Mouse (Mus musculus): ENCODE data around the gene Nkd2. TPM values are rescaled to one million over a fixed set of nuclear protein-coding genes. Genes with fewer than 3 reads are reported as not detected.

Nkd2 gene
- polyA plus RNA-seq, 1 experiment from 2014 or later, result 8.9 TPM

- H3K36me3 ChIP-seq (ENCODE audit: insufficient read depth, low read length), result no peaks in the 10 kb centered on the region
- TF ChIP-seq CTCF (IDR thresholded peaks at IDR 0.05; ENCODE audit: low read depth), result no peak
- H3K27ac ChIP-seq, result no peak overlapping the region
- no peaks in the 10 kb centered on the region for H3K4me1 ChIP-seq (replicated peaks; ENCODE audit: insufficient read depth, low read length)
- H3K9me3 ChIP-seq (replicated peaks; ENCODE audit: low read length), result no peaks in the 10 kb centered on the region
- H3K27me3 ChIP-seq (ENCODE audit: insufficient read depth, low read length), result no peaks in the 10 kb centered on the region
- DNase-seq (ENCODE audit: low spot score), result no peak
- H3K9ac ChIP-seq (ENCODE audit: low read depth, low read length), result no peak overlapping the region
- H3K4me2 ChIP-seq (ENCODE audit: low read length), result no peak overlapping the region
- no peak for ATAC-seq (replicated peaks; ENCODE audit: low FRiP score, low read depth)
- WGBS, result 52% methylated on average over 6 of the region's 6 CpGs
- no peak overlapping the region for H3K4me3 ChIP-seq (replicated peaks; ENCODE audit: low read depth, low read length)
These were observed 23.7 kb downstream of the Nkd2 start for GRCm38 (mm10) chr13:73823711-73824110.

- H3K4me1 ChIP-seq (replicated peaks; ENCODE audit: insufficient read depth, low read length), result no peaks in the 10 kb centered on the region
- WGBS, result 66% methylated on average over 4 of the region's 4 CpGs
- no peaks in the 10 kb centered on the region for H3K36me3 ChIP-seq (ENCODE audit: insufficient read depth, low read length)
- H3K27me3 ChIP-seq (ENCODE audit: insufficient read depth, low read length), result no peaks in the 10 kb centered on the region
- peak; percentile 92 for TF ChIP-seq CTCF (IDR thresholded peaks at IDR 0.05; ENCODE audit: low read depth)
- DNase-seq (ENCODE audit: low spot score) (peak; percentile 76), ATAC-seq (replicated peaks; ENCODE audit: low FRiP score, low read depth) (peak; percentile 34; the same call in 1 of the 2 replicates)
- no peak overlapping the region for H3K27ac ChIP-seq
- no peaks in the 10 kb centered on the region for H3K9me3 ChIP-seq (replicated peaks; ENCODE audit: low read length)
- H3K4me3 ChIP-seq (replicated peaks; ENCODE audit: low read depth, low read length), result no peak overlapping the region
- no peak overlapping the region for H3K9ac ChIP-seq (ENCODE audit: low read depth, low read length)
- no peak overlapping the region for H3K4me2 ChIP-seq (ENCODE audit: low read length)
These were observed 25.1 kb downstream of the Nkd2 start for GRCm38 (mm10) chr13:73822187-73822800.

GRCm38 (mm10) chr13:73821251-73821650 is 26.2 kb downstream of the Nkd2 start:
- DNase-seq (ENCODE audit: low spot score), result no peak
- no peak for ATAC-seq (replicated peaks; ENCODE audit: low FRiP score, low read depth)
- H3K36me3 ChIP-seq (ENCODE audit: insufficient read depth, low read length), result no peaks in the 10 kb centered on the region
- no peaks in the 10 kb centered on the region for H3K4me1 ChIP-seq (replicated peaks; ENCODE audit: insufficient read depth, low read length)
- H3K4me2 ChIP-seq (ENCODE audit: low read length), result no peak overlapping the region
- no peaks in the 10 kb centered on the region for H3K9me3 ChIP-seq (replicated peaks; ENCODE audit: low read length)
- H3K9ac ChIP-seq (ENCODE audit: low read depth, low read length), result no peak overlapping the region
- no peak for TF ChIP-seq CTCF (IDR thresholded peaks at IDR 0.05; ENCODE audit: low read depth)
- H3K27me3 ChIP-seq (ENCODE audit: insufficient read depth, low read length), result no peaks in the 10 kb centered on the region
- H3K4me3 ChIP-seq (replicated peaks; ENCODE audit: low read depth, low read length), result no peak overlapping the region
- WGBS, result 83% methylated on average over 7 of the region's 7 CpGs
- H3K27ac ChIP-seq, result no peak overlapping the region

- H3K9ac ChIP-seq (ENCODE audit: low read depth, low read length), result no peak overlapping the region
- 73% methylated on average over 3 of the region's 3 CpGs for WGBS
- no peak overlapping the region for H3K4me2 ChIP-seq (ENCODE audit: low read length)
- DNase-seq (ENCODE audit: low spot score) (no peak), ATAC-seq (replicated peaks; ENCODE audit: low FRiP score, low read depth) (no peak)
- no peak for TF ChIP-seq CTCF (IDR thresholded peaks at IDR 0.05; ENCODE audit: low read depth)
- H3K27me3 ChIP-seq (ENCODE audit: insufficient read depth, low read length), result no peaks in the 10 kb centered on the region
- H3K36me3 ChIP-seq (ENCODE audit: insufficient read depth, low read length), result peaks cover 12% of the 10 kb centered on the region
- no peaks in the 10 kb centered on the region for H3K4me1 ChIP-seq (replicated peaks; ENCODE audit: insufficient read depth, low read length)
- H3K4me3 ChIP-seq (replicated peaks; ENCODE audit: low read depth, low read length), result no peak overlapping the region
- no peaks in the 10 kb centered on the region for H3K9me3 ChIP-seq (replicated peaks; ENCODE audit: low read length)
- no peak overlapping the region for H3K27ac ChIP-seq
These were observed 28.5 kb downstream of the Nkd2 start for GRCm38 (mm10) chr13:73818921-73819320.

GRCm38 (mm10) chr13:73816338-73816737 is 31.1 kb downstream of the Nkd2 start:
- Histone ChIP-seq H3K9me3 (replicated peaks; ENCODE audit: low read length) (no peaks in the 10 kb centered on the region), H3K27ac (no peak overlapping the region), H3K4me1 (replicated peaks; ENCODE audit: insufficient read depth, low read length) (no peaks in the 10 kb centered on the region), H3K27me3 (ENCODE audit: insufficient read depth, low read length) (no peaks in the 10 kb centered on the region), H3K9ac (ENCODE audit: low read depth, low read length) (no peak overlapping the region), H3K4me3 (replicated peaks; ENCODE audit: low read depth, low read length) (no peak overlapping the region), H3K4me2 (ENCODE audit: low read length) (no peak overlapping the region), H3K36me3 (ENCODE audit: insufficient read depth, low read length) (peaks cover 20% of the 10 kb centered on the region)
- DNase-seq (ENCODE audit: low spot score) (peak; percentile 71), ATAC-seq (replicated peaks; ENCODE audit: low FRiP score, low read depth) (peak; percentile 77)
- TF ChIP-seq CTCF (IDR thresholded peaks at IDR 0.05; ENCODE audit: low read depth), result no peak
- 38% methylated on average over 6 of the region's 6 CpGs for WGBS

- WGBS, result 87% methylated on average over 7 of the region's 7 CpGs
- Histone ChIP-seq H3K4me2 (ENCODE audit: low read length) (no peak overlapping the region), H3K9ac (ENCODE audit: low read depth, low read length) (no peak overlapping the region), H3K27ac (no peak overlapping the region), H3K27me3 (ENCODE audit: insufficient read depth, low read length) (no peaks in the 10 kb centered on the region), H3K4me3 (replicated peaks; ENCODE audit: low read depth, low read length) (no peak overlapping the region), H3K36me3 (ENCODE audit: insufficient read depth, low read length) (peaks cover 40% of the 10 kb centered on the region), H3K4me1 (replicated peaks; ENCODE audit: insufficient read depth, low read length) (no peaks in the 10 kb centered on the region), H3K9me3 (replicated peaks; ENCODE audit: low read length) (no peaks in the 10 kb centered on the region)
- no peak for DNase-seq (ENCODE audit: low spot score)
- ATAC-seq (replicated peaks; ENCODE audit: low FRiP score, low read depth), result no peak
- TF ChIP-seq CTCF (IDR thresholded peaks at IDR 0.05; ENCODE audit: low read depth), result no peak
These were observed 33.2 kb downstream of the Nkd2 start for GRCm38 (mm10) chr13:73814181-73814580.

- Histone ChIP-seq H3K9ac (ENCODE audit: low read depth, low read length) (no peak overlapping the region), H3K4me1 (replicated peaks; ENCODE audit: insufficient read depth, low read length) (no peaks in the 10 kb centered on the region), H3K27me3 (ENCODE audit: insufficient read depth, low read length) (no peaks in the 10 kb centered on the region), H3K9me3 (replicated peaks; ENCODE audit: low read length) (no peaks in the 10 kb centered on the region), H3K4me2 (ENCODE audit: low read length) (no peak overlapping the region), H3K4me3 (replicated peaks; ENCODE audit: low read depth, low read length) (no peak overlapping the region), H3K27ac (no peak overlapping the region), H3K36me3 (ENCODE audit: insufficient read depth, low read length) (peaks cover 49% of the 10 kb centered on the region)
- WGBS, result 89% methylated on average over 3 of the region's 3 CpGs
- no peak for TF ChIP-seq CTCF (IDR thresholded peaks at IDR 0.05; ENCODE audit: low read depth)
- no peak for ATAC-seq (replicated peaks; ENCODE audit: low FRiP score, low read depth)
- no peak for DNase-seq (ENCODE audit: low spot score)
These were observed 34.5 kb downstream of the Nkd2 start for GRCm38 (mm10) chr13:73812936-73813335.

All from kidney, postnatal 0 days (tissue).